Mouse (Mus musculus): ENCODE measurements at regions not wholly inside any gene's neighbourhood (a gene's known extent, or its start where the extent isn't known, plus 50 kb on each side); places are given as distances from the start of the nearest gene placed in this dataset.

- Histone ChIP-seq H3K4me3 (no peak overlapping the region), H3K36me3 (ENCODE audit: control insufficient read depth, insufficient read depth) (no peaks in the 10 kb centered on the region), H3K27me3 (ENCODE audit: control insufficient read depth, insufficient read depth, insufficient read length) (no peaks in the 10 kb centered on the region), H3K4me2 (ENCODE audit: low read depth) (no peak overlapping the region), H3K79me2 (ENCODE audit: control insufficient read depth, insufficient read depth) (no peaks in the 10 kb centered on the region), H3ac (ENCODE audit: control insufficient read depth, insufficient read length) (no peak overlapping the region)
- no peak for TF ChIP-seq CEBPB (IDR thresholded peaks at IDR 0.05; ENCODE audit: insufficient read depth, poor library complexity, severe bottlenecking)
- TF ChIP-seq E2F4 (IDR thresholded peaks at IDR 0.05; ENCODE audit: insufficient read depth) = no peak
- no peak for TF ChIP-seq POLR2AphosphoS2 (IDR thresholded peaks at IDR 0.05; ENCODE audit: insufficient read length, low read depth)
- no peak for TF ChIP-seq MAX (IDR thresholded peaks at IDR 0.05; ENCODE audit: low read depth)
- no peak for TF ChIP-seq USF1 (IDR thresholded peaks at IDR 0.05; ENCODE audit: low read depth)
Measured at GRCm38 (mm10) chr9:93870778-93871177, 667.1 kb downstream of the 1190002N15Rik start.

DNA sequence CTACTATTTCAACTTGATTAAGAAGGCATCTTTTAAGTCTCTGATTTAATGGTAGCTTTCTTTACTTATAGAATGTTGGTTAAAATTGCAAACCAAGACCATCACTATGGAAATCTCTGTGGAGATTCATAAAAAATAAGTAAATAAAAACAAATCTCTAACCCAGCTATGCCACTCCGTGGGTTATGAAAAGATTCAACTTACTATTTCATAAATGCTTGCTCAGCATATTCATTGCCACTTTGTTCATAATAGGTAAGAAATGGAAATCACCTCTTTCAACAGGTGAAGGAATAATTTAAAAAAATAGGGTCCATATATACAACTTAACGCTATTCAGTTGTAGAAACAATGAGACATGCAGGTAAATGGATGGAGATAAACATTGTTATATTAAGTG is 679.9 kb downstream of the 1190002N15Rik start:
- no peaks in the 10 kb centered on the region for H3K36me3 ChIP-seq (ENCODE audit: control insufficient read depth, insufficient read depth)
- H3ac ChIP-seq (ENCODE audit: control insufficient read depth, insufficient read length) = no peak overlapping the region
- H3K4me2 ChIP-seq (ENCODE audit: low read depth) = no peak overlapping the region
- H3K27me3 ChIP-seq (ENCODE audit: control insufficient read depth, insufficient read depth, insufficient read length) = no peaks in the 10 kb centered on the region
- H3K79me2 ChIP-seq (ENCODE audit: control insufficient read depth, insufficient read depth) = no peaks in the 10 kb centered on the region
- no peak overlapping the region for H3K4me3 ChIP-seq
- TF ChIP-seq SRF (IDR thresholded peaks at IDR 0.05; ENCODE audit: control insufficient read depth, insufficient read length, low read depth) = no peak
- no peak for TF ChIP-seq POLR2AphosphoS2 (IDR thresholded peaks at IDR 0.05; ENCODE audit: insufficient read length, low read depth)
- TF ChIP-seq REST (IDR thresholded peaks at IDR 0.05; ENCODE audit: insufficient read depth, insufficient read length) = no peak
- no peak for TF ChIP-seq MYOG (IDR thresholded peaks at IDR 0.05; ENCODE audit: control insufficient read depth in 1 of 3, insufficient read depth in 1 of 3, insufficient read length in 2 of 3, low read depth in 2 of 3)
- TF ChIP-seq MYOD1 (IDR thresholded peaks at IDR 0.05; ENCODE audit: control insufficient read depth in 1 of 3, insufficient read length in 2 of 3, low read depth in 2 of 3) = no peak
- TF ChIP-seq POLR2A (IDR thresholded peaks at IDR 0.05; ENCODE audit: insufficient read length, low read depth) = no peak
- no peak for TF ChIP-seq MAX (IDR thresholded peaks at IDR 0.05; ENCODE audit: low read depth)
- TF ChIP-seq CEBPB (IDR thresholded peaks at IDR 0.05; ENCODE audit: insufficient read depth, poor library complexity, severe bottlenecking) = no peak
- TF ChIP-seq E2F4 (IDR thresholded peaks at IDR 0.05; ENCODE audit: insufficient read depth) = no peak
- no peak for TF ChIP-seq TCF12 (IDR thresholded peaks at IDR 0.05; ENCODE audit: insufficient read depth, poor library complexity, severe bottlenecking)
- no peak for TF ChIP-seq USF1 (IDR thresholded peaks at IDR 0.05; ENCODE audit: low read depth)
- TF ChIP-seq TCF3 (IDR thresholded peaks at IDR 0.05; ENCODE audit: insufficient read length, low read depth) = no peak

- no peak overlapping the region for H3ac ChIP-seq (ENCODE audit: control insufficient read depth, insufficient read length)
- H3K4me2 ChIP-seq (ENCODE audit: low read depth) = no peak overlapping the region
- no peak overlapping the region for H3K4me3 ChIP-seq
- no peaks in the 10 kb centered on the region for H3K27me3 ChIP-seq (ENCODE audit: control insufficient read depth, insufficient read depth, insufficient read length)
- no peaks in the 10 kb centered on the region for H3K36me3 ChIP-seq (ENCODE audit: control insufficient read depth, insufficient read depth)
- no peak for TF ChIP-seq MAX (IDR thresholded peaks at IDR 0.05; ENCODE audit: low read depth)
- H3K79me2 ChIP-seq (ENCODE audit: control insufficient read depth, insufficient read depth) = no peaks in the 10 kb centered on the region
Measured at GRCm38 (mm10) chr9:93846411-93846810, 691.5 kb downstream of the 1190002N15Rik start.

DNA sequence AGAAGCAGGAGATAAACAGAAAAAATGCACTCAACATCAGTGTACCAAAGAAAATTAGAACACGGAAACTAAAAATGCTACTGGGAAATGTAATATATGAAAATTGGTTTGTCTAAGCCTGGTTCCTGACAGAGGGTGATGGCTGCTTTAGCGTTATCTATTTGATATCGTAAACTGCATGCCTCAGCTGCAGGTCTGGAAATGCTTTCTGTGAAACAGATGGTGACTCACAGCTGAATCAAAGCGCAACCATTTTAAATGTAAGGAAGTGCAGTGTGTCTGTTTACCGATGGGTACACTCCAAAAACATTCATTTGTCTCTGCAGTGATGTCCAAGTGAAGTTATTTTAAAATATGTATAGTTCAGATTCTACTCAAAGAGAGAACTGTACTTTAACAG is 694.0 kb downstream of the 1190002N15Rik start:
- Histone ChIP-seq H3ac (ENCODE audit: control insufficient read depth, insufficient read length) (no peak overlapping the region), H3K36me3 (ENCODE audit: control insufficient read depth, insufficient read depth) (no peaks in the 10 kb centered on the region), H3K4me3 (no peak overlapping the region), H3K27me3 (ENCODE audit: control insufficient read depth, insufficient read depth, insufficient read length) (no peaks in the 10 kb centered on the region), H3K4me2 (ENCODE audit: low read depth) (no peak overlapping the region), H3K79me2 (ENCODE audit: control insufficient read depth, insufficient read depth) (no peaks in the 10 kb centered on the region)
- no peak for TF ChIP-seq USF1 (IDR thresholded peaks at IDR 0.05; ENCODE audit: low read depth)
- no peak for TF ChIP-seq CEBPB (IDR thresholded peaks at IDR 0.05; ENCODE audit: insufficient read depth, poor library complexity, severe bottlenecking)
- TF ChIP-seq TCF12 (IDR thresholded peaks at IDR 0.05; ENCODE audit: insufficient read depth, poor library complexity, severe bottlenecking) = no peak
- TF ChIP-seq POLR2A (IDR thresholded peaks at IDR 0.05; ENCODE audit: insufficient read length, low read depth) = no peak
- no peak for TF ChIP-seq SRF (IDR thresholded peaks at IDR 0.05; ENCODE audit: control insufficient read depth, insufficient read length, low read depth)
- TF ChIP-seq MYOG (IDR thresholded peaks at IDR 0.05; ENCODE audit: control insufficient read depth in 1 of 3, insufficient read depth in 1 of 3, insufficient read length in 2 of 3, low read depth in 2 of 3) = no peak
- TF ChIP-seq E2F4 (IDR thresholded peaks at IDR 0.05; ENCODE audit: insufficient read depth) = no peak
- TF ChIP-seq TCF3 (IDR thresholded peaks at IDR 0.05; ENCODE audit: insufficient read length, low read depth) = no peak
- no peak for TF ChIP-seq MAX (IDR thresholded peaks at IDR 0.05; ENCODE audit: low read depth)
- no peak for TF ChIP-seq MYOD1 (IDR thresholded peaks at IDR 0.05; ENCODE audit: control insufficient read depth in 1 of 3, insufficient read length in 2 of 3, low read depth in 2 of 3)
- TF ChIP-seq REST (IDR thresholded peaks at IDR 0.05; ENCODE audit: insufficient read depth, insufficient read length) = no peak
- no peak for TF ChIP-seq POLR2AphosphoS2 (IDR thresholded peaks at IDR 0.05; ENCODE audit: insufficient read length, low read depth)
